Mouse (Mus musculus): ENCODE data around the gene Glb1.
"Not testable (repeated sequence)": the region's sequence is repeated elsewhere in the genome, so short reads cannot be mapped to it uniquely, and the experiment has no call there.

The Glb1 gene

DNA sequence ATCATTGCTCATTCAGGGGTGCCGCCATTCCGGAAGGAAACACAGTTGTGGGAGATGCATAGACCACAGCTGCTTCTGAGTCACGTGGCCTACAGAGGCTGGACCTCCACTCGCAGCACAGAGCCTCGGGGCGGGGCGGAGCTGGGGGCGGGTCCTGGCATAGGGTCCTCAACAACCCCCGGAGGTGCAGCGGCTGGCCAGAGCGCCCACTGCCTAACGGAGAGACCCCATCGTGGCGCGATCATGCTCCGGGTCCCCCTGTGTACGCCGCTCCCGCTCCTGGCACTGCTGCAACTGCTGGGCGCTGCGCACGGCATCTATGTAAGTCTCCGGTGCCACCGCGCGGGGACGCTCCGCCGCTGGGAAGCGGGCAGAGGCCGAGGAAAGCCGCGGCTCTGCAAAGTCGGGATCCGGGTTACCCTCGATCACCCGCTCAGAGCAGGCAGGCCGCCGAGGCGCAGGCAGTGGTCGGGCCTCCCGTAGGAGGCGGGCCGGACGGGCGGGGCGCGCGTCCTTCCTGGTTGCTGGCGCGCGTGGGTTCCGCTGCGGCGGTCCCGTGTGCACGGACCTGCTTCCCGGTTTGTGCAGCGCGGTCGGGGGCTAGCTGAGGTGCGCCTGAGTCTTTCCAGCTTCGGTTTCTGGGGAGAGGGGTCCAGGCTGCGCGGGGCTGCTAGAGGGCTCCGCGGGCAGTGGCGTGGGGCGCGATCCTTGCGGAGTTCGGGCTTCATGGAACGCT lies at the start of gene Glb1, which contains the start of gene Tmppe:
Gene Glb1, plus strand, starts transcription at position 128 of the 736 bp plus-strand sequence.
Gene Tmppe, plus strand, starts transcription at position 157 of the 736 bp plus-strand sequence.
- DNase-seq (ENCODE audit: low read depth, low spot score) = peak; percentile 97

DNA sequence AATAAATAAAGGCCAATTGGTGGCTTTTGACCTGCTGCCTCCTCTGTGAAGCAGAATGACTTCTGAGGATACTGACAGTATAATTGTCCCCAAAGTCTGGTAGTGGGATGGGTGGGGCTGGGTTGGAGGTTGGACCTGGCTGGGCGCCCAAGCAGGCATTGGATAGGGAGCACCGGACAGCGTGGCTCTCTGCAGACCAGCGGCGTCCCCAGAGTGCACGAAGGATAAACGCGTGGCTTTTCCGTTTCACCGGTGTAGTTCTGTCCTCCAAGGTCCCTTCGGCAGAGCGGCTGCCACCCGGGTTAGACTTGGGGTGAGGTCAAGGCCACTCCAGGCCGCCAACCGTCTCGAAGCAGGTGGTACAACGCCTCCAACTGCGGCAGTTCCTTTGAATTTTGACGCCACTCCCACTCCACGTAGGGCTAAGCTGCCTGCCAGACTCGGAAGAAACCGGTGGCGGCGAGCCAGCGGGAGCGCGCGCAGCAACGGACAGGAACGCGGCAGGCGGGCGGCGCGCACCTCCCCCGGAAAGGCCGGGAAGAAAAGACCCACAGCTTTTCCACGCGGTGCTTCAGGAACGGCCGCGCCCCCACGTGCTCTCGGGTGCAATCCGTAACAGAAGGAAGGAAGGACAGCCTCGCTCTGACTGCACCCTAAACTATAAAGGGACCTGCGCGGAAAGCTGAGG lies 32.9 kb upstream of the Glb1 start:
- DNase-seq (ENCODE audit: low read depth, low spot score) = peak; percentile 79

DNA sequence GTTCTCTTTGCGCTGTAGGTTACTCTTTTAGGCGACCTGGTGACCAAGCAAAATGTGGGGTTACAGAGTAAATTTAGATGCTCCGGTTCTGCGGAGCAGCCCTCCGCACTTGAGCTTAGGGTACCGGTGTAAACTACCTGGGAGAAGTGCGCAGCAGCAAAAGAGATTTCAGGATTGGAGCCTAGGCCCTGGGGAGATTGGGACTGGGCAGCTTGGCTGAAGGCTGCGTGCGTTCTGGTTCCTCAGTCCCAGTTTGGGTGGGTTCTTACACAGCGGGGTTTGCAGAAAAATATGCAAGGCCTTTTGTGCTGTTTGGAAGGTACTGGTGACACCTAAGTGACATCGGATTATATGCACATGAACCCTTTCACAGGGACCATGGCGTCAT lies 32.4 kb upstream of the Glb1 start:
- no peak for DNase-seq (ENCODE audit: low read depth, low spot score)

DNA sequence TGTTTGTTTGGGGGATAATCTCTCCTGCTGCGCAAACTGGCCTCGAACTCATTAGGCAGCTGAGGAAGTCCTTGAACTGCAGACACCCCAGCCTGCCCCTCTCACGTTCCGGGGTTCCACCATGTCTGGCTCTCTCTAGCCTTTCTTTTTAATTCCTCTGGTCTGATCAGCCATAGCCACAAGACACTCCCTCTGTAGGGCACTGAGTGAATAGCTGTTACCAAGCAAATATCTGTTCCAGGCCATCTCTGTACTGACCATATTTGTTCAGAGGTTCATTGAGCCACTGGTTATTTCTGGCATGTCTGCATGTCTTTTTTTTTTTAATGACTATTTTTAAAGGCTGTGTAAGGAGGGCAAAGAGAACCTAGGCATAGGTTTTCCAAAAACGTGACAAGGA lies 31.5 kb upstream of the Glb1 start:
- DNase-seq (ENCODE audit: low read depth, low spot score) = not testable (repeated sequence)

DNA sequence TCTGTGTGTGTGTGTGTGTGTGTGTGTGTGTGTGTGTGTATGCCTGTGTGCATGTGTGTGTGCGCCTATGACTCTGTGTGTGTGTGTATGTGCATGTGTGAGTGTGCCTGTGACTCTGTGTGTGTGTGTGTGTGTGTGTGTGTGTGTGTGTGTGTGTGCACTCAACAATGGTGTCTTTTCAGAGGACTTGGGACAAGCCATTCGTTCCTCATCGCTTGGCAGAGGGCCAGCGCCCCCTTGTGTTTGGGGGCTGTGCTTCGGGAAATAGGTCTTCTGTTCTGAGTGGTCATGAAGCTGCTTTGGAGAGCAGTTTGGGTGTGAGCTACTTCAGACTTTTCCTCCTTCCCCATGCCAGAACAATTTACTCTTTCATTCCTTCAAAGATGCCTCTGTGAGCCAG lies 29.2 kb upstream of the Glb1 start:
- DNase-seq (ENCODE audit: low read depth, low spot score) = peak; percentile 69

DNA sequence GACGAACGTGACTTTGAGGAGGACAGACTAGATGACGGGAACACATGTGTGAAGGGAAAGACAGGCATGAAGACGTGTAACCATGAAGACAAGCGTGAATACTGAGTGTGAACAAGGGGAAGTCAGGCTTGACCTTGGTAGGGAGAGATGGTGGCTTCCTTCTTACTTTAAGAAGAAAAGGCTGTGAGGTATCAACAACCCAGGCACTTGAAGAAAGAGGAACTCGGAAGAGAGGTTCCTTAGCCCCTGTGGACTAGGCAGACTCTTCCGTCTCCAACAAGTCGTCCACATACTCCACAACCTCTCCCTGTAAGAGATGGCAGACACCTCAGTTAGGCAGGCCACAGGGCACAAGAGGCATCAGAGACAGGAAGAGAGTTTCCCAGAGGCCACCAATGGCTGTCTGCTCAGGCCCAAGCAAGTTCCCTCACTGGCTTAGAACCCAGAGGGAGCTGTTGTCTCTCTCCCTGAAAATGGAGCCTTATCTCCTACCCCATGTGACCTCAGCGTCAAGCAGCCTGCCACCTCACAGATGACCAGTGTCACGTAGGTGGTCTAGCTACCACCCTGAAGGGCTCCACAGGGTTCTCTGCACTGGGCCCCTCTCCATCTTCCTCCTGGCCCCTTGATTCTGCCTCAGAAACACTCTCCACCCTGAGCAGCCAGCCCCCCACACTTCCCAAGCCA lies 25.5 kb upstream of the Glb1 start:
- DNase-seq (ENCODE audit: low read depth, low spot score) = no peak

DNA sequence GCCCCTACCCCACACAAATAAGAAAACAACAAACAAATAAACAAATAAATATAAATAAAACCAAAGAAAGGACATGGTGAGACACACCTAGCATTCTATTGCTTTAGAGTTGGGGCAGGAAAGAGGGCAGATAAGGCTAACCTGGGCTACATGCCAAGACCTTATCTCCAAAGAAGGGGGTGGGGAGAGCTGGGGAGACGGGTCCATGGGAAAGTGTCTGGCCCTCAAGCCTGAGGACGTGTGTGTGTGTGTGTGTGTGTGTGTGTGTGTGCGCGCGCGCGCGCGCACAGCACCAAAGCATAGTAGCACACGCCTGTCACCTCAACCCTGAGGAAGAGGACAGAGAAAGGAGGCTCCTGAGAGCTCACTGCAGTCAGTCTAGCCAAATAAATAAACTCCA lies 23.7 kb upstream of the Glb1 start:
- no peak for DNase-seq (ENCODE audit: low read depth, low spot score)

DNA sequence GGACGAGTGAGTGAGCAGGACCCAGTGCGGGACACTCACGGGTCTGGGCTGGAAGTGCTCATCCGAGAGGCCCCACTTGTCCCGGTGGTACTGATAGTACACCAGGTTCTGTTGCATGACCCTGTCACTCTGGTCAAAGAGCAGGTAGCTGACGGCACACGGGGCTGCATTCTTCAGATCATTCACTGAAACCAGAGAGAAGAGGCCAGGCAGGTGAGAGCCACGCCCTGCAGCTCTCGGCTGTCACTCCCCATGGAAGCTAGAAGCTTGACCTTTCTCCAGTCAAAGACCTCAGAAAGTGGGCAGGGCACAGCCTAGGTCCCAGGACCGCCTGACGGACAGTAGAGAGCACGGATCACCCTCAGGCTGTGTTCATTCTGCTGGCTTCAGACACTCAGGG lies 21.0 kb upstream of the Glb1 start:
- DNase-seq (ENCODE audit: low read depth, low spot score) = peak; percentile 49

DNA sequence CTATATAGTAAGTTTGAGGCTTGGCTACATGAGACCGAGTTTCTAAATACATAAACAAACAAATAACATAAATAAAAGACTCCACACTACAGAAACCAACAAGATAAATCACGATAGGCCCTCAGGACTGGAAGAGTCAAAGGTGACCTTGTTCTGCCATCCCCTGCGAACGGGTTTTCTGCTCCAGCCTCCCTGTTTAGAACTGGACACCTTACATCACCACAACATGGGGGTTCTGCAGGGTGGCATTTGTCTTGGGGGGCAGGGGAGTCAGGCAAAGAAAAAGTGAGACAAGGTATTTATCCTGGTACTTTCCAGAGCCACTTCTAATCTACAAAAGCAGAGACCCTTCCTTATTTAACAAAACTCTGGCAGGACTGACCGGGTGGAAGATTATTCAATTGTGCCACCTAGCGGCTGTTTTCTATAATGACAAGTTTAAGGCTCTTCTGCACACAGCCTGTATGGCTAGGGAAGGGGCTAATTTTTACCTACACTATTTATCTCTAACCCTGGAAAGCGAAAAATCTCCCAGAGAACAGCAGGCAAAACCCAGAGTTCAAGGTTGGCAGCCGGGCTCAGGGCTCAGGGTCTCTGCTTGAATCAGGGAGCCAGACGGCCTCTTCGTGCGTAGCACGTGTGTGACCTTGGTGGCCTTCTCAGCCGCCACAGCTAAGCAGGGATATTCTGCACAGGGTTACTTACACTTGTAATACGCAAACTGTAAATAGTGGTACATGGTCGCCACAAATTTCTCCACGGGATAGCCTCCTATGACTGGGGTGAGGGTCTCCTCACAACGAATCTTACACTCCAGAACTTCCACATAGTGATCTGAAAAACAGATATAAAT lies 19.8 kb upstream of the Glb1 start:
- DNase-seq (ENCODE audit: low read depth, low spot score) = peak; percentile 75

DNA sequence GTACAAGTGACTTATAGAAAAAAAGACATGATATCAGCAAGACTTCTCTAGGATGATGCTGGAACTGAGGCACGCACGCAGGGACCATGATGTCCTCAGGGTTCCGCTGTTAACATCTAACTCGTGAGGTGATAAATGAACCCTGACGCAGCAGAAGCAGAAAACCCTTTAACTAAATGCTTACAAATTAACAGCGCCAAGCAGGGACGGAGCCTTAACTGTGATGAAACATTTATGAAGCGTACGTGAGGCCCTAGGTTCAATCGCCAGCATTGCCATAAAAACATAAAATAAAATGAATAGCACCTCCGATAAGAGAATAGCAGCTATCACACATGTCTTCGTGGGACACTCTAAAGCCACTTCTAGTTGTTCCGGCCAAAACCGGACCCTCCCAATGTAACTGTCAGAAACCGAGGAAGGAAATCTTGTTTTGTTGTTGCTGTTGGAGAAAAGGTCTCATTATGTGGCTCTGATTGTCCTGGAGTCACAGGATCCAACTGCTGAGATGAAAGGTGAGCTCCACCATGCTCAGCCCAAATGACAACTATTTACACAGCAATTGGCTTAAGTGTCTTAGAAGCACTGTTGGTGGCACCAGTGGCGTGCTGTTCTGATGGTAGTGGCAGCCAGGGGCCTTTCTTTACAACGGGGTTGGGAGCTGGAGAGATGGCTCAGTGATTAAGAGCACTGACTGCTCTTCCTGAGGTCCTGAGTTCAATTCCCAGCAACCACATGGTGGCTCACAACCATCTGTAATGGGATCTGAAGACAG lies 17.8 kb upstream of the Glb1 start:
- no peak for DNase-seq (ENCODE audit: low read depth, low spot score)

DNA sequence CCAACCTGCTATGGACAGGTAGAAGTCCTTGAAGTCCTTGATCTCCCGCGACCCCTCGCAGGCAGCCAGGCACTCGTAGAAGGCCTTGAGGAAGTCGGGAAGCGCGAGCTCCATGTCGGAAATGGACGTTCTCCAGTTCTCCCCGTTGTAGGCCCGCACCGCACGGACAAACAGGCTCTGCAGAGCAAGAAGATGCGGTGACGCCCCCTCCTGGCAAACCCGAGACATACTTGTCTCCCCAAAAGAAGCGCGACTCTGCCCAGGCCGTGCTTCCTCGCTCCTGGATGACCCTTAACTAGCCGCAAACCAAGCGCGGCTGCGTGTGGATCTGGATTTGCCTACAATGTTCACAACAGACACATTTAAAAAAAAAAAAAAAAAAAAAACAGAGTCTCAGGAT lies 16.2 kb upstream of the Glb1 start:
- peak; percentile 76 for DNase-seq (ENCODE audit: low read depth, low spot score)

DNA sequence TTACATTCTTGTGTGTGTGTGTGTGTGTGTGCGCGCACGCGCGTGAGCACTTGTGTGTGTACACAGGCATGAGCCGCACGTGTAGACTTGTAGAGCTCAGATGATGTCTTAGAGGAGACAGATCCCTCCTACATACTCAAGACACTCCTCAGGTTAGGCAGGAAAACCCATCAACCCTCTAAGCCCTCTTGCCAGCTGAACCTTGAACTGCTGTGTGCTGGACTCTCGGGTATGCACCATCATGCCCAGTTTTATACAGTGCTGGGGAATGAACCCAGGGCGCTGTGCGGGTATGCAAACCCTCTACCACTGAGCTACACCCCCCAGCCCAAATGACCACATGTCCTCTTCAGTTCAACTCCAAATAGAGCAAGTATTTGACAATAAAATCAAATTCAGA lies 15.7 kb upstream of the Glb1 start:
- no peak for DNase-seq (ENCODE audit: low read depth, low spot score)

DNA sequence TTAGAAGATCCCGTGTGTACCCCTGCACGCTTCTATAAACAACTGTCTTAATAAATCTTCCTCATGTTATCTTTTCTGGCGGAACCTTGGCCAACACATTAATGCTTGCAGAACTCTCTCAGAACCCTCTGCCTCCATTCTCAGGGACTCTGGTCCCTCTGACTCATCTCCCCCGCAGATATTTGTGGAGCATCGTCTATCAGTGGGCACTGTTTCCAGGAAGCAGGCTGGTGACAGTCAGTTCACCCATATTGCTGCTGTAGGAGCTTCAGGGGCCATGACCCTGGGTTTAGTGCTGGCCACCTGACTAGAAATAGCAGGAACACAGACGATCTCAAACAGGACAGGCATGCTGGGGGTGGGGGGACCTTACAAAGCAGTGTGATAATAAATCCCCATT lies 13.8 kb upstream of the Glb1 start:
- no peak for DNase-seq (ENCODE audit: low read depth, low spot score)

DNA sequence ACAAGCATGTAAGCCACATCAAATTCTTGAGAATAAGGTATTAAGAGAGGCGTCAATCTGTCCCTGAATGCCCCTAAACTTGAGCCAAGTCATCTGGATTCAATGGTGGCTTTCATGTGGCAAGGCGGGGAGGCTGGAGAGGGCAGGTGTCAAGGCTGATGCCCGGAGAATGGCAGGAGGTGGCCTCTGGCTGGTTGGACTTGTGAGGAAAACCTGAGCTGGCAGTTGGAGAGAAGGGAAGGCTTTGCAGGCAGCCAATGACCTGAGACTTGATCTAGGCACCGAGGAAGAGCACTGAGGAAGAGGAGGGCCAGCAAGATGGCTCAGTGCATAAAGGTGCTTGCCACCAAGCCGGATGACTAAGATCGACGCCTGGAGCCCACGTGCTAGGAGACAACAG lies 12.6 kb upstream of the Glb1 start:
- DNase-seq (ENCODE audit: low read depth, low spot score) = no peak

DNA sequence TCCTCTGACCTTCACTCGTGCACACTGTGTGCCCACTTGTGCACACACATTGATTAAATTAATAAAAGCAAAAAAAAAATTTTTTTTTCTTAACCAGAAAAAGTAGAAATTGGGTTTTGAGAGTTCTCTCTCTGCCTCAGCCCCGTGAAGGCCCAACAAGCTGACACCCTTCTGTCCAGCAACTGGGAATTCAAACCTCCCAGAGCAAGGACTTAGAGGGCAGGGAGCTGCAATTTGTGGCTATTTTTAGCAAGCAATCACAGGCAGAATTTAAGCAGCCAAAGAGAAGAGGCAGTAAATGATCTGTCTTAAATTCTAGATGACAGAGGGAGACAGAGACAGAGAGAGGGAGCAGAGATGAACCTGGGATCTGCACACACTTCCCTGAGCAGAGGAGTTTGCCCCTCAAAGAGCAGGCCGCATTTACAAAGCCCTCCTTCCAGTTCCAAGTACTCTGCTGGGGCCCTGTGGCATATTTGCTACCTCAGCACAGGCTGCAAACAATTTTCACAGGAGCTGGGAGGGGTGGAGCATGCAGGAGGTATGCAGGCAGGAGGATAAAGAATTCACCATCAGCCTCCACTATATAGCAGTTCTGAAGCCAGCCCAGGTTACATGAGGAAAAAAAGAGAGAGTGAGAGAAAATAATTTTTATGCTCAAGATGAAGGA lies 12.0 kb upstream of the Glb1 start:
- DNase-seq (ENCODE audit: low read depth, low spot score) = no peak

DNA sequence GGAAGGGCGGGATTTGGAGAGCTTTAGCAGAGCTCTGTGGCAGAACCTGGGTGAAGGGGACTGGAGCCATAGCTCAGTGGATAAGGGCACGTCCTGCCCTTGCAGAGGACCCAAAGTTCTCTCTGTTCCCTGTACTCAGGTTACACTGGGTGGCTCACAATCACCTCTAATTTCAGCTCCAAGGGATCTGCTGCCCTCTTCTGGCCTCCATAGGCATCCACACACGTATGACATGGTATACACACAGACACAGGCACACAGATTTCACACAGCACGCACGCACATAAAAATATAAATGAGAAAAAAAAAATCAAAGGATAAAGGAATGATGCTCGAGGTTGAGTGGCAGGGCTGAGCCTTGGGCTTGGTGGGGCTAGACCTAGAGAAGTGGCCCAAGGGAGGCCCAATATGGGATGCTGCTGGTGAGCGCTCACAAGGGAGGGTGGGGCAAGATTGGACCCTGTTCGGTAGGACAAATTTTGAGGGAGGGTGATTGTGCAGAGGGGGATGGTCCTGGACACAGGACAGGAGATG lies 11.4 kb upstream of the Glb1 start:
- peak; percentile 91 for DNase-seq (ENCODE audit: low read depth, low spot score)

DNA sequence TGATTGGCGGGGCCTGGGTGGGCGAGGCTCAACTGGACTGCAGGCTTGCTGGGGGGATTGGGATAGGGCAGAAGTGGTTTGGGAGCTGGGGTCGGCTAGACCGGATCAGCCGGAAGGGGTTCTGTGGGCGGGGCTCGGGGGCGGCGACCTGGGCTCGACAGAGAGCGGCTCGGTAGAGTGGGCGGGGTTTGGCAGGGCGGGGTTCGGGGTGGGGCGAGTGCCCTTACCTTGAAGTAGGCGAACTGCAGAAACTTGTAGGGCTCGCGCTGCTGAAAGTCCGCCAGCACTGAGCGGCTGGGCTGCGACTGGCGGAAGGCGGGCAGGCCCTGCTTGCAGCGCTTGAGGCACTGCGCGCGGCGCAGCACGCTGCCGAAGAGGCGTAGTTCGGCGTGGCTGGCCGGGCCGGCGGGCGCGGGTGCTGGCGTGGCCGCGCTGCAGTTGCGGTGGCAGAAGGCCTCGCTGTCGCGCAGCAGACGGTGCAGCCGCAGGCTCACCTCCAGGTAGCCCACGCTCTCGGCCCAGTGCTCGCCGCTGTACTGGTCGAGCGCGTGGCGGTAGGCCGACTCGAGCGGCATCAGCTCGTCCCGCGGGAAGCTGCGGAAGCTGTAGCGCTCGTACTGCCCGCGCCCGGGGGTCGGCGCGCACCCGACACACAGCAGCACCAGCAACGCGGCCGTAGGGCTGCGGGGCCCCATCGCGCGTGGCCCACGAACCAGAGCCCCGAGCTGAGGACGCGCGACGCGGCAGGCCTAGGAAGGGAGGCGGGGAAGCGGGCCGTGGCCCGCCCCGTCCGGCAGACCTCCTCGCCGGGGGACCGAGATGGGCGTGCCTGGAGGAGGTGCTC lies 10.7 kb upstream of the Glb1 start, which contains the start of gene Crtap:
Gene Crtap, minus strand, starts transcription at position 771 of the 844 bp plus-strand sequence.
- DNase-seq (ENCODE audit: low read depth, low spot score) = peak; percentile 97

DNA sequence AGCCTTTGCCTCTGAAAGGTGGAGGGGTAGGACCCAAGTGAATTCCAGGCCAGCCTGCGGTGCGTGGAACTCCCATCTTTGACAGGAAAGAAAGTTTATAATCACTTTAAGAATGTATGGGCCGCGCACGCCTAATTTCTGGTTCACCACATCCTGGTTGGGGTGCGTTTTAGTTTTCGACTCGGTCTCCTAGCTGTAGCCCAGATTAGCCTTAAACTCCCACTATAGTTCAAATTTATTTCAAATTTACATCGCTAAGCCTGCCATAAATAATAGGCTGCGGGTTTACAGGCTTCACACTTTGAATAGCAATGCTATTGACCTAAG lies 10.2 kb upstream of the Glb1 start:
- no peak for DNase-seq (ENCODE audit: low read depth, low spot score)

DNA sequence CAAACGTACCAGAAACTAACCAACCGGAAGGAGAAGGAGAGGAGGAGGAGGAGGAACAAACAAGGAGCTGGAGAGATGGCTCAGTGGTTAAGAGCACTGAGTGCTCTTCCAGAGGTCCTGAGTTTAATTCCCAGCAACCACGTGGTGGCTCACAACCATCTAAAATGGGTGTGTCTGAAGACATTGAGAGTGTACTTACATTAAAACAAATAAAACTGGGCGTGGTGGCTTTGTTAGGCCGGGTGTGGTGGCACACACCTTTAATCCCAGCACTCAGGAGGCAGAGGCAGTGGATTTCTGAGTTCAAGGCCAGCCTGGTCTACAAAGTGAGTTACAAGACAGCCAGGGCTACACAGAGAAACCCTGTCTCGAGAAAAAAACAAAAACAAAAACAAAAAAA lies 6.7 kb upstream of the Glb1 start:
- DNase-seq (ENCODE audit: low read depth, low spot score) = peak; percentile 80
